ENCODE assay signal across 8 mouse cellular contexts in genomic region chr12:73989594-73989993, GRCm38 (mm10). TPM values are rescaled to one million over a fixed set of nuclear protein-coding genes. Genes with fewer than 3 reads are reported as not detected.
DNase-seq lines count a peak whose midpoint lies in the region; ATAC-seq lines count a peak whose summit lies in the region.

No protein-coding gene starts in this region.

- H3K9ac ChIP-seq in forebrain, embryonic 14.5 days (ENCODE audit: low read length): no peak overlapping the region
- H3K9ac ChIP-seq in forebrain, embryonic 12.5 days: no peak overlapping the region

- H3K27me3 ChIP-seq in forebrain, embryonic 14.5 days (replicated peaks; ENCODE audit: control insufficient read depth, insufficient read depth, low read length): no peaks in the 10 kb centered on the region
- peaks cover 3% of the 10 kb centered on the region; the same call in 1 of the 2 replicates for H3K27me3 ChIP-seq in forebrain, embryonic 12.5 days

- no peak overlapping the region for H3K4me3 ChIP-seq in forebrain, embryonic 14.5 days (ENCODE audit: low read depth, low read length)
- H3K4me3 ChIP-seq in forebrain, embryonic 12.5 days (replicated peaks): no peak overlapping the region

- H3K4me1 ChIP-seq in forebrain, embryonic 14.5 days (ENCODE audit: control insufficient read depth, insufficient read depth, low read length): no peaks in the 10 kb centered on the region
- H3K4me1 ChIP-seq in forebrain, embryonic 12.5 days: no peaks in the 10 kb centered on the region

- H3K9me3 ChIP-seq in forebrain, embryonic 14.5 days (replicated peaks; ENCODE audit: control insufficient read depth, low read length): no peaks in the 10 kb centered on the region
- H3K9me3 ChIP-seq in forebrain, embryonic 12.5 days: no peaks in the 10 kb centered on the region

- DNase-seq in forebrain, embryonic 14.5 days (ENCODE audit: low spot score): peak; percentile 19
- DNase-seq in spleen, adult 18-20 months: peak; percentile 26 to 68
- no peak for DNase-seq in spleen, adult 12 weeks (ENCODE audit: low spot score)
- DNase-seq in embryo, embryonic 10 days (ENCODE audit: low spot score): peak; percentile 32
- DNase-seq in kidney, postnatal 10 days: peak; percentile 70
- DNase-seq in retina, embryonic 14.5 days (ENCODE audit: low spot score): peak; percentile 53
- DNase-seq in frontal cortex, postnatal 10 days (ENCODE audit: low spot score in 2 of 2): no peak

- H3K27ac ChIP-seq in forebrain, embryonic 14.5 days (ENCODE audit: low read depth, low read length): no peak overlapping the region
- H3K27ac ChIP-seq in forebrain, embryonic 12.5 days: no peak overlapping the region

- H3K4me2 ChIP-seq in forebrain, embryonic 14.5 days (ENCODE audit: low read length): no peak overlapping the region
- no peak overlapping the region for H3K4me2 ChIP-seq in forebrain, embryonic 12.5 days

- H3K36me3 ChIP-seq in forebrain, embryonic 14.5 days (ENCODE audit: control insufficient read depth, insufficient read depth, low read length): peaks cover 22% of the 10 kb centered on the region
- H3K36me3 ChIP-seq in forebrain, embryonic 12.5 days (replicated peaks): peaks cover 19% of the 10 kb centered on the region

- no peak for ATAC-seq in forebrain, embryonic 14.5 days
- ATAC-seq in forebrain, embryonic 12.5 days (ENCODE audit: low FRiP score): no peak

RNA-seq across cellular contexts. Expression of gene Syt16, which starts 7.9 kb away (rescaled TPM):
- polyA plus RNA-seq in forebrain, embryonic 14.5 days (2014; fragmentation: Nextera tagmentation; extraction: Ambion mirVana): 53.7 and 68.4 TPM in 2 replicates
- 12.1 and 14.5 TPM in 2 replicates for polyA plus RNA-seq in forebrain, embryonic 12.5 days (2016; fragmentation: Nextera tagmentation; extraction: Ambion mirVana)

RNA-seq across cellular contexts. Expression of gene Snapc1, which starts 25.3 kb away (rescaled TPM):
- 26.0 and 38.4 TPM in 2 replicates for polyA plus RNA-seq in forebrain, embryonic 14.5 days (2014; fragmentation: Nextera tagmentation; extraction: Ambion mirVana)
- polyA plus RNA-seq in forebrain, embryonic 12.5 days (2016; fragmentation: Nextera tagmentation; extraction: Ambion mirVana): 29.6 and 29.9 TPM in 2 replicates

RNA-seq across cellular contexts. Expression of gene Gm49321, which starts 52.1 kb away (rescaled TPM):
- 13.6 and 19.3 TPM in 2 replicates for polyA plus RNA-seq in forebrain, embryonic 14.5 days (2014; fragmentation: Nextera tagmentation; extraction: Ambion mirVana)
- 15.6 and 19.5 TPM in 2 replicates for polyA plus RNA-seq in forebrain, embryonic 12.5 days (2016; fragmentation: Nextera tagmentation; extraction: Ambion mirVana)

Comparison
In these comparisons a context has a peak if more than half of its experiments do, and no peak if none do; other contexts are left out.
1. DNase-seq: peak in forebrain, embryonic 14.5 days (single experiment), spleen, adult 18-20 months (2 of 2), embryo, embryonic 10 days (single experiment), kidney, postnatal 10 days (single experiment) and retina, embryonic 14.5 days (single experiment); none in spleen, adult 12 weeks (single experiment) and frontal cortex, postnatal 10 days (0 of 2).